Mouse (Mus musculus) embryonic fibroblast, embryonic 13.5 days (primary cell): Measurements from ENCODE around the gene Zfp941. TPM values are rescaled to one million over a fixed set of nuclear protein-coding genes. Genes with fewer than 3 reads are reported as not detected.

Experiments used
- H3K27ac ChIP-seq: 2 replicates; pipeline ENCODE4 v1.5.1; 2012; ENCODE audit warnings: low read length, control low read depth, inconsistent platforms; ENCODE audit not compliant: insufficient read depth
- H3K4me1 ChIP-seq: 2 replicates; pipeline ENCODE4 v1.6.1; 2011; ENCODE audit warnings: low read length; ENCODE audit not compliant: control insufficient read depth, insufficient read depth
- H3K4me3 ChIP-seq: 2 replicates; pipeline ENCODE4 v1.5.1; 2011; ENCODE audit warnings: mild to moderate bottlenecking, control low read depth, low read length; ENCODE audit not compliant: insufficient read depth
- CTCF ChIP-seq: IDR thresholded peaks from 2 replicates; pipeline ENCODE4 v1.5.1; 2011; ENCODE audit warnings: mild to moderate bottlenecking, control low read depth, low read length, moderate library complexity, borderline replicate concordance; ENCODE audit not compliant: insufficient read depth
- POLR2A ChIP-seq: IDR thresholded peaks from 2 replicates; pipeline ENCODE4 v1.6.1; 2011; ENCODE audit warnings: low read depth, mild to moderate bottlenecking, control low read depth, low read length, moderate library complexity
- polyA plus RNA-seq: library from polyadenylated mRNA; stranded (reverse); fragments of >200 nt; gene quantifications from 2 replicates; pipeline ENCODE4 v1.2.4, GENCODE M21; 2011; ENCODE audit warnings: low read depth; ENCODE audit not compliant: missing spikeins, insufficient read length

Gene Zfp941
- polyA plus RNA-seq, 1 experiment: 2.2 TPM

DNA sequence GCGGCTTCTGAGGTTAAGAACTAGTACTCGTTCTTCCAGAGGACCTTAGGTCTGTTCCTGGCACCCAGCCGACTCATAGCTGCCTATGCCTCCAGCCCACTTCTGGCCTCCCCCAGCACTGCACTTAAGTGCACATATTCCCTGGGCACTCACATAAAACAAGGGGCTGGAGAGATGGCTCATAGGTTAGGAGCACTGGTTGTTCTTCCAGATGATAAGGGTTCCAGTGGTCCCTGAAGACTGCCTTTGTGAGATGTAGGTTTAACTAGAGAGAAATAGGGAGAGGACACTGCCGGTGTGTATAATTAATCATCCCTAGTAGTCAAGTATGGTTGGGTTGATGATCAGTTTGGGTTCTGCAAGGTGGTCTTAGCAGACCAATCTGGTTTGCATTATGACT, 753 bp upstream of the Zfp941 start:
- H3K4me1 ChIP-seq: no peaks in the 10 kb centered on the region
- TF ChIP-seq POLR2A: no peak
- TF ChIP-seq CTCF: no peak

DNA sequence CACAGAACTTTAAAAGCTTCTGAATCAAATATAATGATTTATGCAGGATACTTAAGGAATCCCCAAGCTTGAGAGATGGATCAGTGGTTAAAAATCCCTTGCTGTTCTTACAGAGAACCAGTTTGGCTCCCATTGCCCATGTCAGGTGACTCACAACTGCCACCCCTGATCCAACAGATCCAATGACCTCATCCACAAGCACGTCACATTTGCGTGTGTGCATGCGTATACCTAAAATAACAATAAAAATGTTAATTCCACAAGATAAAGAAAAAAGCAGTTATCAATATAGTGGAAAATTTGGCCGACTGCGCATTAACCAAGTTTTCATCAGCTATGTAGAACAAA, 699 bp downstream of the Zfp941 start:
- TF ChIP-seq POLR2A: no peak
- TF ChIP-seq CTCF: no peak
- peak overlapping the region; percentile 39 for H3K4me3 ChIP-seq
- no peaks in the 10 kb centered on the region for H3K4me1 ChIP-seq
- H3K27ac ChIP-seq: no peak overlapping the region

More for the DNA sequence above, 753 bp upstream of the Zfp941 start:
- H3K27ac ChIP-seq: no peak overlapping the region
- H3K4me3 ChIP-seq: no peak overlapping the region

DNA sequence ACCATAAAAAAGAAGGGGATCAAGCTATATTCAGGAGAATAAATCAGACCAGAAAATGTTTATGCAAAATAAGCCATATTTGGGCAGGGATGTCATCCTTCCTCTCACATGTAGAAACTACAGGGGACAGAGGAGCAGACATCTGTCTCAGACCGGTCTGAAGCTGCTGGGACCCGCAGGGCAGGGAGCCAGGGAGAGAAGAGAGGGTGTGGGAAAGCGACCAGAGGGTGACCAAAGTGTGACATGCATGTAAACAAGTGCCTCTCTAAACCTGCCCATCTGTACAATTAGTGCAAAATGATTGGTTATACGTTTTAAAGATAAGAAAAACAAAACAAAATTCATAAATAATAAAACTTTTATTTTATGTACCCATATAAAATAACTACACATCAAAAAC, 1.8 kb downstream of the Zfp941 start:
- Histone ChIP-seq H3K4me3 (no peak overlapping the region), H3K4me1 (no peaks in the 10 kb centered on the region), H3K27ac (no peak overlapping the region)
- no peak for TF ChIP-seq POLR2A

DNA sequence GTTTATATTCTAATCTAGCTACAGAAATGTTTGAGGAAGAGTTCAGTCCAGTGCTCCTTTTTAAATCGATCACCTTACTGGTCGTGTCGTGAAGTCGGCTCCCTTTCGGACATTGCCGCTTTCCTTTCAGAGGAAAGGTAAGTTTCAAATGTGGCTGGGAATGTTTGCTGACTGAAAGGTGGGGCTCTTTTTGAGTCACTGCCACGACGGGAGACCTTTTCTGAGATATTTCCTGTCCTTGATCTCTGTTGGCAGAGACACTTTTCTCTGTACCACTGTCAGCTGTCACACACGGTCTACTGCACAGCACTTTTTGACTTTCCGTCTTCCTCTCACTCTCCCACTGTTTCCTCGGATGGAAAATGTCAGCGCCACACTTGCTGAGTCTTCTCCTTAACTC, 9.1 kb downstream of the Zfp941 start:
- no peak overlapping the region for H3K27ac ChIP-seq
- H3K4me3 ChIP-seq: no peak overlapping the region
- TF ChIP-seq CTCF: no peak
- H3K4me1 ChIP-seq: no peaks in the 10 kb centered on the region

DNA sequence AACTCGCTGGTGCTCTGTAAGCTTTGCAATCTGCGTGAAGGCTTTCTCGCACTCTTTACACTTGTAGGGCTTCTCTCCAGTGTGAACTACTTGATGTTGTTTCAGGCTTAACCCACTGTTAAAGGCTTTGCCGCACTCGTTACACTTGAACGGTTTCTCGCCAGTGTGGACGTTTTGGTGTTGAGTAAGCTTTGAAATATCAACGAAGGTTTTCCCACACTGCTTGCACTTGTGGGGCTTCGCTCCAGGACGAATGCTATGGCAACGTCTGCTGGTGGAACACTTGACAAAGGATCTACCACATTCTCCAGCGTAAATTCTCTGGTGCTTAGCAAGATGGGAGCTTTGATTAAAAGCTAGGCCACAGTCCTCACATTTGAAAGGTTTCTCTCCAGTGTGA, 10.3 kb downstream of the Zfp941 start:
- H3K4me3 ChIP-seq: no peak overlapping the region
- H3K27ac ChIP-seq: no peak overlapping the region
- no peak for TF ChIP-seq CTCF
- no peaks in the 10 kb centered on the region for H3K4me1 ChIP-seq

DNA sequence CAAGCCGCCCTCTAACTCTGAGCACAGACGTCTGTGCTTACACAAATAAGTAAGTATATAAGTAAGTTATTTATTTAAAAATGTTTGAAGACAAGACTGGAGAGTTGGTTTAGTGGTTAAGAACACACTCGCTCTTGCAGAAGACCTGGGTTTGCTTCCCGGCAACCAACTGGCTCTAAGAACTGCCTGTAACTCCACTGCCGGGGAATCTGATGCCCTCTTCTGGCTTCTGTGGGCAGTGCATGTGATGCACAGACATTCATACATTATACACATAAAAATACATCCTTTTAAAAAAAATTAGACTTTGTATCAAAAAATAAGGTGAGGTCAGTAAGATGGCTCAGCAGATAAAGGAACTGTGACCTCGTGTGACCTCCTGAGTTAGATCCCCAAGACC, 11.5 kb downstream of the Zfp941 start:
- Histone ChIP-seq H3K4me3 (no peak overlapping the region), H3K27ac (no peak overlapping the region), H3K4me1 (no peaks in the 10 kb centered on the region)
- TF ChIP-seq CTCF: no peak

DNA sequence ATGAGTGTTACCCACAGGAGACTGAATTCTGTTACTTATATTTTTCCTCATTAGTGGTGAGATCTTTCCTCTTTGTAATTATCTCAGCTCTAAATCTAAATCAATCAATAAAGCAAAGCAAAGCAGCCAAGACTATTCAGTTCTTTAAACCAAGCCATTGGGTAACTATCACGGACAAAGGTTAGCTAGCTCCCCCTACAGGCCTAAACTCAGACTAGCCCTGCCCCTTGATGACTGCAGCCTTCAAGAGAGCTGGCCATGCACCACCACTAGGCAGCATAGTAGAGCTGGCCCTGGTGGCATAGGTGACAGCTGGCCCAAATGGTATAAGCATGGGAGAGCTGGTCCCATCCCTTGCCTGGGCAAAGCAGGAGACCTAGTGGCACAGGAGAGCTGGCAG, 16.3 kb downstream of the Zfp941 start:
- Histone ChIP-seq H3K27ac (no peak overlapping the region), H3K4me3 (no peak overlapping the region), H3K4me1 (no peaks in the 10 kb centered on the region)
- no peak for TF ChIP-seq POLR2A
- TF ChIP-seq CTCF: 0 out of 2 replicates have a peak, but pooled peaks have one; percentile 15

DNA sequence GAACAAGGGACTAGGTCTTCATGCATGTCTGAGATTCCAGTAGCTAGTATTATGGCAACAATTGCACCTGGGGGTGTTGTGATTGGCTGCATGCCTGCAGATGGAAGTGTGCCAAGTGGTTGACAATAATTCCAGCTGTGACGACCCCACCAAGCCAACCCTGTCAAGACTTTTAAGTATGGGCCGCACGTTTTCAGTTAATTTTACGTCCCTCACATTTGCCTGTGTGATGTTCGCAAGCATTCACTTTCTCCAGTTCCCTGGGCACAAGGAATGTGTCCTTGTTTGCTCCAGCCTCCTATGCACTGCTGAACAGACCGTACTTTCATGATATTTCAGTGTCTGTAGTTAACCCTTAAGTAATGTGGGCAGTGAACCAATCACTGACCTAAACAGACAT, 19.3 kb downstream of the Zfp941 start:
- TF ChIP-seq CTCF (no peak), POLR2A (no peak)
- H3K4me3 ChIP-seq: no peak overlapping the region
- no peaks in the 10 kb centered on the region for H3K4me1 ChIP-seq
- H3K27ac ChIP-seq: no peak overlapping the region

DNA sequence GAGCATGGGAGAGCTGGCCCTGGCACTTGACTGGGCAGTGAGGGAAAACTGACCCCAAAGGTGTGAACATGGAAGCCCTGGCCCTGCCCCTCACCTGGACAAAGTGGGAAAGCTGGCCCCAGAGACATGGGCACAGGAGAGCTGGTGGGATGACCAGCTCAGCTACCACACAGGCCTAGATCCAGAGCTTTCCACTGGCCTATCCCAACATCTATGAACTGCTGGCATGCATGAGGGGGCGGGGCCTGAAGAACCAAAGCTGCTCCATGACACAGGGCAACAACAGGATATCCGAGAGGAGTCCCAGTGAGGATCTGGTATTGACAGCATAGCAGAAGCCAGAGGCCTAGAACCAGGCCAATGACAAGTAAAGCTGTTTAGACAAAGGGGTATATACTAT, 23.8 kb downstream of the Zfp941 start:
- TF ChIP-seq CTCF (no peak), POLR2A (no peak)
- no peak overlapping the region for H3K4me3 ChIP-seq
- H3K27ac ChIP-seq: no peak overlapping the region
- no peaks in the 10 kb centered on the region for H3K4me1 ChIP-seq

DNA sequence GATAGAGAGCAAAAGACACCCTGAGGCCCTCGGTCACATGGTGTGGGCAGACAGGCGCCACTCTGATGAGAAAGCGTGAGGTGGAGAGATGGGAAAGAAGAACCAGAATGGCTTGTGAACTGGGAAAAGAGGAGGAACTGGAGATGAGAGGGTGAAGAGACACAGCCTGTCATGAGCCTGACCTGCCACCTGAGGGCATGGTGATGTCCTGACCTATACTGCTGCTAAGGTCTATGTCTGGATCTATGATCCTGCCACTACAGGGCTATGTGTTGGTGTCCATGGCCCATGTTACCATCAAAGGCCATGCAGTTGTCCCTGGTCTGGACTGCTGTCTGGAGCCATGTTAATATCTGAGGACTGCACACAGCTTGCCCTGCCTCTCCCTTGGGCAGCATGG, 24.4 kb downstream of the Zfp941 start:
- Histone ChIP-seq H3K4me3 (no peak overlapping the region), H3K27ac (no peak overlapping the region), H3K4me1 (no peaks in the 10 kb centered on the region)
- no peak for TF ChIP-seq POLR2A
- peak; percentile 21; the same call in 1 of the 2 replicates for TF ChIP-seq CTCF

DNA sequence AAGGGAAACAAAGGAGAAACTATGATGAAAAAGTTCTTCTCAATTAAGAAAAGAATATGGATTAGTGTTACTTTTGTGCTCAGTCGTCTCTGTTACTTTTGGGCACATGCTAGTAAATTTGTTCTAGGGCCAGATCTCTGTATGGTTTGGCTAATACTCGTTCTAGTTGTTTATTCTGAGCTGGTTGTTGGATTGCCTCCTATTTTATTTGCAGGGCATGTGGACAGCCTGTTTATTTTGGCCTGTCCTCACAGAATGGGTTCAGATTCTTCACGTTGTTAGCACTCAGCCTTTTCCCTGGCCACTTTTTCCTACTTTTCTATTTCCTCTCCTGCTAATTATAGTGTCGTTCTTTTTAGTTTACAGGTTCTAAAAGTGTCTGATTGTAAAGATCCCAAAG, 28.4 kb downstream of the Zfp941 start:
- TF ChIP-seq CTCF: no peak
- no peak for TF ChIP-seq POLR2A
- no peak overlapping the region for H3K27ac ChIP-seq
- H3K4me3 ChIP-seq: no peak overlapping the region
- H3K4me1 ChIP-seq: no peaks in the 10 kb centered on the region

DNA sequence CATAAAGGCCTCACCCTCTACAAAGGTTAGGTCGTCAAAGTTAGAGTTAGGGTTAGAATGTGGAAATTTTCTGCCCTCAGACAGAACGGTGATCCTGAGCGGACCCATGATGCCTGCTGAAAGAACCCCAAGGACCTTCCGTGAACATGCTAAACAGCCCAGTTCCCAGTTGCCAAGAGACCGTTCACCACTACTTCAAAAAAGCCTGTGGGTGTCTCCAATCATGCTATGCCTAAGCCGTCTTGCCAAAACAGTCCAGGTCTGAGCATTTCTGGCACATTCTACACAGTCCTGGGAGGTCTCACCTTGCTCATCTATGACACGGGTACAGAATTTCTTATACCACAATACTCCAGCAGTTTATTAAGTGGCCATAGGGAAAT, 33.9 kb downstream of the Zfp941 start:
- TF ChIP-seq POLR2A (no peak), CTCF (no peak)
- H3K4me3 ChIP-seq: no peak overlapping the region
- H3K27ac ChIP-seq: no peak overlapping the region
- no peaks in the 10 kb centered on the region for H3K4me1 ChIP-seq
